Mouse (Mus musculus) kidney, embryonic 16.5 days (tissue): ENCODE measurements around the gene Rab40c. TPM values are rescaled to one million over a fixed set of nuclear protein-coding genes. Genes with fewer than 3 reads are reported as not detected.

ENCODE experiments used
- ATAC-seq: fragments of 200-750 bp; cut with Nextera tagmentation; 2 replicates; pipeline ENCODE4 v1.8.0; 2017; ENCODE audit warnings: moderate TSS enrichment; ENCODE audit not compliant: low FRiP score, low TSS enrichment
- H3K27ac ChIP-seq: fragments of 300-500 bp; sonication (generic); 2 replicates; pipeline ENCODE4 v1.5.1; 2014; ENCODE audit warnings: low read length
- H3K27me3 ChIP-seq: fragments of 300-500 bp; sonication (generic); 2 replicates; pipeline ENCODE4 v1.6.1; 2014; ENCODE audit warnings: low read length, control low read depth, mixed read lengths; ENCODE audit not compliant: insufficient read depth
- H3K36me3 ChIP-seq: fragments of 300-500 bp; sonication (generic); 2 replicates; pipeline ENCODE4 v1.6.1; 2014; ENCODE audit warnings: low read length, control low read depth, mixed read lengths; ENCODE audit not compliant: insufficient read depth
- H3K4me1 ChIP-seq: fragments of 300-500 bp; sonication (generic); 2 replicates; pipeline ENCODE4 v1.6.1; 2014; ENCODE audit warnings: low read length, control low read depth, mixed read lengths; ENCODE audit not compliant: insufficient read depth
- H3K4me2 ChIP-seq: fragments of 300-500 bp; sonication (generic); replicated peaks from 2 replicates; pipeline ENCODE4 v1.6.1; 2014; ENCODE audit warnings: low read depth, low read length
- H3K4me3 ChIP-seq: fragments of 300-500 bp; sonication (generic); 2 replicates; pipeline ENCODE4 v1.5.1; 2014; ENCODE audit warnings: mild to moderate bottlenecking, low read length
- H3K9ac ChIP-seq: fragments of 300-500 bp; sonication (generic); replicated peaks from 2 replicates; pipeline ENCODE4 v1.6.1; 2014; ENCODE audit warnings: low read length
- H3K9me3 ChIP-seq: fragments of 300-500 bp; sonication (generic); 2 replicates; pipeline ENCODE4 v1.6.1; 2016; ENCODE audit warnings: low read length, control low read depth
- WGBS: fragments of 180-500 bp; shearing (Covaris S2); extraction: QIAGEN DNeasy Blood & Tissue Kit; methylation state at CpG from one replicate; pipeline ENCODE4 v1.1.7; 2014; 5-methylcytosine and 5-hydroxymethylcytosine counted together
- polyA plus RNA-seq: library from polyadenylated mRNA; unstranded; fragments of >200 nt; fragmentation: Nextera tagmentation; extraction: Ambion mirVana; gene quantifications from 2 replicates; pipeline ENCODE4 v1.2.1, GENCODE M21; 2015

The Rab40c gene
- polyA plus RNA-seq, 1 experiment from 2014 or later: 33.7 TPM

GRCm38 (mm10) chr17:25841117-25841880 is 78.2 kb downstream of the Rab40c start, which contains the start of gene Gm20683:
Gene Gm20683, minus strand, starts transcription at chr17:25841763.
- Histone ChIP-seq H3K27me3 (no peaks in the 10 kb centered on the region), H3K27ac (no peak within 1 kb of the TSS), H3K4me2 (no peak within 1 kb of the TSS), H3K4me1 (peaks cover 33% of the 10 kb centered on the region), H3K9me3 (no peaks in the 10 kb centered on the region), H3K36me3 (peaks cover 50% of the 10 kb centered on the region), H3K4me3 (no peak within 1 kb of the TSS), H3K9ac (no peak within 1 kb of the TSS)
- ATAC-seq: no peak
- WGBS: 92% methylated on average over 22 of the region's 22 CpGs

DNA sequence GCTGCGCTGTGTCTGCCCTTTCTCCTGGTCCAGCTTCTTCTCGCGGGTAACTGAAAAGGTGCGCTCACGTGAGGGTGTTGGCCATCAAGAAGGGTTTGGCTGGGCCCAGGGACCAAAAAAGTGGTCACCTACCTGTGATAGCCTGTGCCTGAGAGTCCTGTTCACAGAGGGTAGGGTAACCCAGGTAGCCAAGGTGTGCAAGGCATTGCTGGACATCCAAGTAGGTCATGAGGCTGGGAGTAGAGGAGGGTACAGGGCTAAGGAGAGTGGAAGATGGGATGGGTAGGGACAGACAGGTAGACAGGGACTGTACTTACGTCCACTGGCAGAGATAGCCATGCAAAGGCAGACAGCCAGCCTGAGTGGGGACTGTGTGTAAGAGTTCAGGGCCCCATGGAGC is 79.0 kb downstream of the Rab40c start:
- no peak for ATAC-seq
- Histone ChIP-seq H3K36me3 (peaks cover 48% of the 10 kb centered on the region), H3K4me2 (no peak overlapping the region), H3K9me3 (no peaks in the 10 kb centered on the region), H3K4me1 (peaks cover 40% of the 10 kb centered on the region), H3K9ac (no peak overlapping the region), H3K27ac (no peak overlapping the region), H3K4me3 (no peak overlapping the region), H3K27me3 (no peaks in the 10 kb centered on the region)
- 96% methylated on average over 6 of the region's 6 CpGs for WGBS

DNA sequence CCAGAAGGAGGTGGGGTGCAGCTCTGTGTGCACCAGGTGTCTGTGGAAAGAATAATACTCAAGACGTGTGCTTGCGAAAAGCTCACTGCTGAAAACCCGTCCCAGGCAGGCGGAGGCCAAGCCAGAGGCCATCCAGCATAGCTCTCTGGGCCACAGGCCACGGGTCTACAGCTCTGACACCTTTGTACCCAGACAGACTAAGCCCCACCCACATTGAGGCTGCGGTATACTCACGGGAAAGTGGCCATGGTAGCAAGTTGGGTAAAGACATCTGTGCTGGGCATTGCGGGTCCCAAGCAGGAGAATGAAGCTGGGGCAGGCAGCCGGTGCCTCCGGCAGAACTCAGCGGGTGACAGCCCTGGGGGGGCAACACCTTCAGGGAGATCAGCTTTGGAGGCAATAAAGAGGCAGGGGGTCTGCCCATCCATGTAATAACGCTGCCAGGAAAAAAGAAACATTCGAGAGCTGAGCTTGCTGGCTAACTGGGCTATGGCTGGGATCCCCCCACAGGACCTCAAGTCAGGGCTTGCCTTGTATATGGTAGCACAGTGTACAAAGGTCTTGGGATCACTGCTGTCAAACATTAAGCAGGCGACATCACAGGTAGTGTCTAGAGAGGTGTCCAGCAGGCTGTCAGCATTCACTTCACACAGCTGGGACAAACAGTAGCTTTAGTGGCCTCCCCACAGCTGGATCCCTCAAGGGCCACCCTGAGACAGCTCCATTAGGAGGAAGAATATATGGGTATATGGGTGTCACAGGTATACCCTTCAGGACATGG is 79.9 kb downstream of the Rab40c start:
- 80% methylated on average over 14 of the region's 14 CpGs for WGBS
- H3K4me3 ChIP-seq: no peak overlapping the region
- peaks cover 42% of the 10 kb centered on the region for H3K4me1 ChIP-seq
- H3K27me3 ChIP-seq: no peaks in the 10 kb centered on the region
- H3K36me3 ChIP-seq: peaks cover 48% of the 10 kb centered on the region
- H3K27ac ChIP-seq: no peak overlapping the region; the same call in 1 of the 2 replicates
- no peak overlapping the region for H3K9ac ChIP-seq
- no peak overlapping the region for H3K4me2 ChIP-seq
- H3K9me3 ChIP-seq: no peaks in the 10 kb centered on the region
- ATAC-seq: no peak

GRCm38 (mm10) chr17:25838904-25839303 is 80.6 kb downstream of the Rab40c start:
- peaks cover 48% of the 10 kb centered on the region for H3K4me1 ChIP-seq
- H3K9ac ChIP-seq: no peak overlapping the region
- H3K27ac ChIP-seq: no peak overlapping the region
- ATAC-seq: no peak
- H3K4me2 ChIP-seq: no peak overlapping the region
- no peaks in the 10 kb centered on the region for H3K27me3 ChIP-seq
- H3K9me3 ChIP-seq: no peaks in the 10 kb centered on the region
- 89% methylated on average over 4 of the region's 4 CpGs for WGBS
- H3K36me3 ChIP-seq: peaks cover 48% of the 10 kb centered on the region
- no peak overlapping the region for H3K4me3 ChIP-seq

DNA sequence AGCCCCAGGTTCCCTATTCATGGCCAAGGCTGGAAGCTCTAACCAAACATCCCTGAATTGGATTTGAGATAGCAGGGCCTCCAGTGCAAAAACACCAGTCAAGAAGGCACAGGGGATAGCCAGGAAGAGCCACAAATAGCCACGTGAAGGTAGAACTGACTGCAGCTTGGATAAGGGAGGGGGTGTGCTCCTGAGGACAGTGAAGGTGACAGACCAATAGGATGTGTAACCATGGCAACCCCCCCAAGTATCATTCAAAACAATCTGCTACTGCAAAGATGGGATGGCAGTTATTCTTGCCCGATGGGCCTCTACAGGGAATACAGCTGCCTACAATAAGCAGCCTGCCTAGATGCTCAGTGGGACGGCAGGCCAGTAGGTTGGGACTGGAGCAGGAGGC is 82.0 kb downstream of the Rab40c start:
- Histone ChIP-seq H3K9me3 (no peaks in the 10 kb centered on the region), H3K4me3 (peak overlapping the region; percentile 42), H3K27ac (peak overlapping the region; percentile 81), H3K4me1 (peaks cover 40% of the 10 kb centered on the region), H3K36me3 (peaks cover 46% of the 10 kb centered on the region), H3K9ac (peak overlapping the region; percentile 71; the same call in 1 of the 2 replicates), H3K4me2 (peak overlapping the region; percentile 79), H3K27me3 (no peaks in the 10 kb centered on the region)
- 62% methylated on average over 3 of the region's 3 CpGs for WGBS
- no peak for ATAC-seq

DNA sequence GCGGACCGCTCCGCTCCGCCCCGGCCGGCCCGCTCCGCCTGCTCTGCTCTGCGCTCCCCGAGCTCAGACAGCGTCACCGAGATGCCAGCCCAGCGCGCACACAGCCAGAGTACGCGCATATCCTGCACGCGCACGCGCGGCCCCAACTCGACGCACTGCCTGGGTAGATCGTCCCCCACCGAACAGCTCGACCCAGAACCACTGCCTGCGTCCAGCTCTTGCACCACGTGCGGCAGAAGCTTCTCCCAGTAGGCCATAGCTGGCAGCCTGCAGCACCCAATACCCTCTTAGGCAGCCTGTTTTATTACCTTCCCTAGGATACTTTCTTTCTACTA is 82.5 kb downstream of the Rab40c start, which contains the start of gene Rhbdl1:
TSS of gene Rhbdl1 (minus strand) at position 220 of the 335 bp plus-strand sequence.
- WGBS: 2% methylated on average over 29 of the region's 29 CpGs
- Histone ChIP-seq H3K27me3 (no peaks in the 10 kb centered on the region), H3K4me2 (peak within 1 kb of the TSS; percentile 79), H3K4me1 (peaks cover 41% of the 10 kb centered on the region), H3K27ac (peak within 1 kb of the TSS; percentile 81), H3K36me3 (peaks cover 41% of the 10 kb centered on the region), H3K9me3 (no peaks in the 10 kb centered on the region), H3K4me3 (peak within 1 kb of the TSS; percentile 42), H3K9ac (peak within 1 kb of the TSS; percentile 71)
- ATAC-seq: peak; percentile 18

DNA sequence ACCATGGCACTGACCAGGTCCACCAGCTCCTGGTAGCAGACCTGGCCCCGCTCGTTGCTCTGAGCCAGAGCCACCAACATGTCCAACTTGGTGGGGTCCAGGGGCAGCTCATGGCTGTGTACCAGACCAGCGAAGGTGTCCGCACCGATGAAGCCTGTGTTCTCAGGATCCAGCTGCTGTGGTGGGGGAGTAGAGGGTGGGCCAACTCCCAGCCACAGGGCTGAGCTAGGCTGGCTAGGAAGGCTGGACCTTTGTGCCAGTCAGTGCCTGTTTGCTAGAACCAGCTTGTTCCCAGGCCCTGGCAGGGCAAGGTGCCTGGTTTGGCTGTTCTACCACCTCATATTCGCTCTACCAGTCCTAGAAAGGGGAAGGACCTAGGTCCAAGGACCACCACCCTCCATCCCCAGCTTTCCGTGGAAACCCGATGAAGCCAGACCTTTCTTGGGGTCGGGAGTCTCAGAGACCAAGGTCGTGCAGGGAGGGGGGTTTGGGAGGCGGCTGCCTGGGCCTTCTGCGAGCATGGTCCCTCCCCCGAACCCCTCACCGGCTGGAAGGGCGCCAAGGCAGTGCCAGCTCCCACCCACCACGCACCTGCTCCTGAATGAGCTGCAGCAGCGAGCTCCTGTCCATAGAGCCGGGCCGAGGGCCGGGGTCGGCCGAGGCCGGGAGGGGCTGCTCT is 83.0 kb downstream of the Rab40c start:
- 13% methylated on average over 23 of the region's 23 CpGs for WGBS
- peaks cover 46% of the 10 kb centered on the region for H3K4me1 ChIP-seq
- peak overlapping the region; percentile 71 for H3K9ac ChIP-seq
- no peaks in the 10 kb centered on the region for H3K27me3 ChIP-seq
- peaks cover 37% of the 10 kb centered on the region for H3K36me3 ChIP-seq
- ATAC-seq: no peak
- H3K27ac ChIP-seq: peak overlapping the region; percentile 81
- no peaks in the 10 kb centered on the region for H3K9me3 ChIP-seq
- peak overlapping the region; percentile 42 for H3K4me3 ChIP-seq
- peak overlapping the region; percentile 79 for H3K4me2 ChIP-seq

DNA sequence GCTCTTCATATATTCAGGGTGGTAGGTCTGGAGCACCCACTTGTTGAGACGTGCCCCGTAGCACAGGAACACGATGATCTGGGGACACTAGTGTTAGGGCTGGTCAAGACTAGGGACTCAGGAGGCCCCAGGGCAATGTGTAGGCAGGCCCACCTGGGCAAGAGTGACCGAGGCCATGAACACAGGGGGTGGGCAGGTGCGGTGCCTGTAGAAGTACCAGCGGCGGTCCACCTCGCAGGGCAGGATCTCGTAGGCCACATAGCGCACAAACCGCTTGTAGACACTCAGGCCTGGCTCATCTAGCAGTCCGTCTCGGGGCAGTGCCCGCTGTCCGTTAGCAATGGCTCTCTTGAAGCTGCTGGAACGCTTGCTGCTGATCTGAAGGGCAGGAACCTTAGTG is 83.7 kb downstream of the Rab40c start:
- Histone ChIP-seq H3K36me3 (peaks cover 38% of the 10 kb centered on the region), H3K9me3 (no peaks in the 10 kb centered on the region), H3K4me1 (peaks cover 53% of the 10 kb centered on the region), H3K4me3 (no peak overlapping the region), H3K4me2 (peak overlapping the region; percentile 79; the same call in 1 of the 2 replicates), H3K27me3 (no peaks in the 10 kb centered on the region), H3K27ac (peak overlapping the region; percentile 81; the same call in 1 of the 2 replicates), H3K9ac (peak overlapping the region; percentile 71)
- 91% methylated on average over 16 of the region's 16 CpGs for WGBS
- no peak for ATAC-seq

DNA sequence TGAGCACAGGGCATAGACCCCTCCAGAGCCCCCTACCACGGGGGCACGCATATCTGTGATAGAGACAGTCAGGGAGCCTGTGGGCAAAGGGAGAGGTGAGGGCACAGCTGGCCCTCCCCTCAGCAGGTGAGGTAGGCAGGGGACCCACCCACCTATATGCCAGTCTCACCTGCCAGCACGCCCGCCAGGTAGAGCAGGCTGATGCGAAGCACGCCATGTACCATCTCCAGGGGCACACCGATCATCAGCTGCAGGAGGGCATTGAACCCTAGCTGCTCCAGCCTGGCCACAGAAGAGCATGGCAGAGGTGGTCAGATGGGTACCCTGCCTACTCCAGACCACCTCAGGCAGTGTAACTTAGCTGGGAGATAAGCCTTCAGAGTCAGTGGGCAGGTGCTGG is 84.2 kb downstream of the Rab40c start:
- Histone ChIP-seq H3K4me2 (0 out of 2 replicates have a peak overlapping the region, but pooled peaks have one; percentile 11), H3K4me1 (peaks cover 59% of the 10 kb centered on the region), H3K36me3 (peaks cover 38% of the 10 kb centered on the region), H3K4me3 (no peak overlapping the region), H3K9me3 (no peaks in the 10 kb centered on the region), H3K27me3 (no peaks in the 10 kb centered on the region), H3K27ac (no peak overlapping the region), H3K9ac (no peak overlapping the region)
- no peak for ATAC-seq
- WGBS: 94% methylated on average over 7 of the region's 7 CpGs
